Mouse (Mus musculus) retina, postnatal 1 day (tissue): ENCODE data around the gene Vmn1r18.
"Not testable (repeated sequence)": the region's sequence is repeated elsewhere in the genome, so short reads cannot be mapped to it uniquely, and the experiment has no call there.

ENCODE experiments used
- DNase-seq: peaks from one replicate; pipeline ENCODE4 v3.0.0-alpha.2; 2012

Gene Vmn1r18

DNA sequence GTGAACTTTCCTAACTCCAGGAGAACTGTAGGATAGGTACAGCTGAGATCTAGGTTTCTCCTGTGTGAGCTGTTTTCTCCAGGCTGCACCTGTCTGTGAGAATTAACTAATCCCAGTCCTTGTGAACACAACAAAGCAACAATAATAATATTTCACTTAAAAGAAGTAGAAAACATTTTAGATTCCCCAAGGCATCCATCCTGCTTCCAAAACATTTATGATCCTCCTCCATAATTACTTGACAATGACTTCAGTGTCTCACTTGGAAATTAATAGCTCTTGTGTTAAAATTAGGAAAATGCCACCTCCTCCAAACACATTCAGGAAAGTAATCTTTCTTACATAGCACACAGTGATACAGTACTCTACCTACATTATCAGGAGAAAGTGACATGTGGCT is at the start of gene Vmn1r18:
Vmn1r18 (minus strand) TSS at position 101 of the 400 bp plus-strand sequence.
- DNase-seq: no peak

DNA sequence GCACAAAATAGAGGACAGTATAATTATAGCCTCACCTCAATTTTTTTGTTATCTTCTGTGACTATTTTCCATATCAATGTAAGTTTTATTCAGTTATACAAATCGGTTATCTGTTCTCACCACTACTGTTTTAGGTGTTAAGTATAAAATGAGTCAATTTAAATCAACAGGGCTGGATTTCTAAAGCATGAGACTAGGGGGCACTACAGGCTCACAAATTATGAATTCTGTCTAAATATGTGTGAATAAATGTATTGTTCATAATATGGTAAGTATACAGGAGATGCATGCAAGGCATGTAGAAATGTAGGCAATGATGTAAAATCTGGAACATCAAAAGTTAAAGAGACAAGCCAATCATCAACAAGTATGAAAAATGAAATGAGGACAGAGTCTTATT is 35.6 kb upstream of the Vmn1r18 start:
- DNase-seq: peak; percentile 5

DNA sequence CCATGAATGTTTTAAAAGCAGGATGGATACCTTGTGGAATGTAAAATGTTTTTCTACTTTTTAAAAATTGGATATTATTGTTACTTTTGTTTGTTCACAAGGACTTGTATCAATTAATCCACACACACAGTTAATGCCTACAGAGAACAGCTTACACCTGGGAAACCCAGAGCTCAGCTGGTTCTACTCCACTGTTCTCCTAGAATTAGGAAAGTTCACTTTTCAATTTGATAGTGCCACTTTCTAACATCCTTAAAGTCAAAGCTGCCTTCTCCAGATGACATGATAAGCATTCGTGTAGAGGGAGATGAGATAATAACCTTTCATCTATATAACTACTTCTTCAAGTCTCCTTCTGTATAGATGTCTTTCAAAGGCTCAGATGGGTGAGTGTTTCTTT is 33.0 kb upstream of the Vmn1r18 start, which contains the start of gene Vmn1r20:
Vmn1r20 (plus strand) TSS at position 301 of the 400 bp plus-strand sequence.
- no peak for DNase-seq

DNA sequence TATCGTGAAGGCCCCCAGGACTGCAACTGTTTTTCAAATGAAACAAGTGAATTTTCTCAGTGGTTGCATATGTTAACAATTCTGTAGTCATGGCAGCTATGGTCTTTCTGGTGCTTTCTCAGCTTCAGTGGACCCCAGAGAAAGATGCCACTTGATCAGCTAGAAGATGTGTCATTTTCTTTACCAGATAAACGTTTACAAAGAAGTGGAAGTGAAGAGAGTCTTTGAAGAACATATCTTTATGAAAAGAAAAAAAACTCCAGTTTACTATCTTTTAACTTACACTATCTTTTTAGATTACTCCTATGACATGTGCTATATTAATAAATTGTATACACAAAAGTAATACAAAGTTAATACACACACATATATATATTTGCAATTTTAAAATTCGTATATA is 7.9 kb upstream of the Vmn1r18 start, which contains the start of gene Vmn1r19:
Vmn1r19 (plus strand) TSS at position 301 of the 400 bp plus-strand sequence.
- DNase-seq: not testable (repeated sequence)

DNA sequence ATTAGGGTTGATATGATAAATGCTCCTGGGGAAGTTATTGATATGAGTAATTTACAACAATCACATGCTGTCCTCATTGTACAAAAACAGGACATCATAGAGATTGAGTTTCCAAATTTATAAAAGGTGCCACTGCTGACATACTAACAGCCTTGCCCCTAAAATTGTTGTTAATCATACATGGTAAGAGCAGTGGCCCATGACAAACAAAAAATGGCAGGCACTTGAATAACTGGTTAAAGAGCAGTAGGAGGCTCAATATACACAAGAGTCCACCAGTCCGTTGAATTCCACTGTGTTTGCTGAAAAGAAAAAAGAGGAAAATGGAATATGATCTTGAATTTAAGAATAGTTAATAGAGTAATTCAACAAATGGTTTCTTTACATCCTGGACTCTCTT is 28.1 kb downstream of the Vmn1r18 start:
- no peak for DNase-seq

DNA sequence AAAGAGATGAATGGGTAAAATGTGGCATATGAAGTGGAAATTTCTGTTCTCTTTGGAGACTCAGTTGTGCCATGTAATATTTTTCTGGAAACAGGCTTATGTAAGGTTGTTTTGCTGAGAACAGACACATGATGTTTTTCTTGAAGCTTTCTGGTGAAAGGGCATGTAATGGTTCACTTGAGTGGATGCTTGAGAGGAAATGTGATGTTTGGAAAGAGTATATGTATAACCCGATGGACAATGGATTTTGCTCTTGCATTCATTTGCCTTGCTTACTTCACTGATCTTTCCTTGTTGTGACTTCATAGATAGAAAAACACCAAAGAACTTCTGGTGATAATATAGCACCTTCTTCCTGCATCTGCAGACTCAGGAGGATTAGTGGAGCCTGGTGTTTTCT is 29.7 kb downstream of the Vmn1r18 start:
- not testable (repeated sequence) for DNase-seq

DNA sequence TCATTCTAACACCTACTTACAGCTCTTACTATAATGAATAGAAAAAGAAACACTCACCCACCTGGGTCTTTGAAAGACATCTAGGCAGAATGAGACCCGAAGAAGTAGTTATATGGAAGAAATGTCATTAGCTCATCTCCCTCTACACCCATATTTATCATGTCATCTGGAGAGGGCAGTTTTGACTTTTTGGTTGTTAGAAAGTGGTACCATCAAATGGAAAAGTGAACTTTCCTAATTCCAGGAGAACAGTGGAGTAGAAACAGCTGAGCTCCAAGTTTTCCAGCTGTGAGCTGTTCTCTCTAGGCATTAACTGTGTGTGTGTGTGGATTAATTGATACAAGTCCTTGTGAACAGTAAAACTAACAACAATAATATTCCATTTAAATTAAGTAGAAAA is 32.0 kb downstream of the Vmn1r18 start, which contains the start of gene Vmn1r17:
Vmn1r17 (minus strand) TSS at position 101 of the 400 bp plus-strand sequence.
- no peak for DNase-seq

DNA sequence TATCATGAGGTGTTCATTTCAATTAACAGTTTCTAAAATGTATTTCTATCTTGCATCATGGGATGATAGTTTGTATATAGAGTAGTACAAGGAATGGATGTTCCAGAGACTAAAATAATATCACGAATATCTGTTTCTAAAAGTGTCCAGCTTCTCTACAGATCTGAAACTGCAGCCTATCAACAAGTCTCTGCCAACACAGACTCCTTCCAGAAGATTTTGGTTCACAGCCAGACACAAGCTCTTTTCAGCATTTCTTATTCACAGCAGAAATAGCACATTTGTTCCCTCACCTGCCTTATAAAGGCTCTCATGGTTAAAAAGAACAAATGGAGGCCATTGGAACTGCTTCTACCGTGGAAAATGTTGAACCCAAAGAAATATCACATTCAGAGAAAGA is 38.7 kb downstream of the Vmn1r18 start:
- no peak for DNase-seq

DNA sequence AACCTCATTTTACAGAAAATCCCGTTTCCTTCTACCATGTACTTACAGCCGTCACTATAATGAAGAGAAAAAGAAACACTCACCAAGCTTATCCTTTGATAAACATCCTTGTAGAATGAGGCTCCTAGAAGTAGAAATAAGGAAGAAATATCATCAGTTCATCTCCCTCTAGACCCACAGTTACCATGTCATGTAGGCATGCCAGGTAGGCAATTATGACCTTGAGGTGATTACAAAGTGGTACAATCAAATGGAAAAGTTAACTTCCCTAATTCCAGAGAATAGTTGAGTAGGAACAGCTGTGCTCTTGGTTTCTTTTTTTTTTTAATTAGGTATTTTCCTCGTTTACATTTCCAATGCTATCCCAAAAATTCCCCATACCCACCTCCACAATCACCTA is 66.2 kb downstream of the Vmn1r18 start, which contains the start of gene Vmn1r16:
Vmn1r16 (minus strand) TSS at position 101 of the 400 bp plus-strand sequence.
- no peak for DNase-seq
